Mouse (Mus musculus) heart, adult 2 months (tissue): ENCODE measurements around the gene Tfap2c.

Experiments used
- CTCF ChIP-seq: fragments of 200-600 bp; IDR thresholded peaks from 2 replicates; pipeline ENCODE4 v1.8.1; 2022; ENCODE audit warnings: antibody characterized with exemption, mild to moderate bottlenecking, moderate library complexity
- POLR2A ChIP-seq: fragments of 200-500 bp; IDR thresholded peaks from 2 replicates; pipeline ENCODE4 v1.6.1; 2011; ENCODE audit warnings: mild to moderate bottlenecking, low read depth, low read length, control low read depth; ENCODE audit not compliant: insufficient read depth

- no peak for TF ChIP-seq CTCF
- no peak for TF ChIP-seq POLR2A
Observed at GRCm38 (mm10) chr2:172500752-172501316, 48.6 kb upstream of the Tfap2c start.
